Mouse (Mus musculus) heart, postnatal 0 days (tissue): ENCODE measurements around the gene Pacs2. TPM values are rescaled to one million over a fixed set of nuclear protein-coding genes. Genes with fewer than 3 reads are reported as not detected.
A peak's percentile ranks its signal among the peaks of the same experiment; 100 is the strongest.

ENCODE experiments used
- ATAC-seq: fragments of 200-750 bp; cut with Nextera tagmentation; 2 replicates; pipeline ENCODE4 v1.8.0; 2017; ENCODE audit warnings: low read depth, moderate number of reproducible peaks, moderate library complexity; ENCODE audit not compliant: insufficient read depth
- DNase-seq: peaks from one replicate; pipeline ENCODE4 v3.0.0-alpha.2; 2016; ENCODE audit warnings: low spot score
- H3K27ac ChIP-seq: fragments of 300-500 bp; sonication (generic); 2 replicates; pipeline ENCODE4 v1.5.1; 2014; ENCODE audit warnings: low read depth, mild to moderate bottlenecking
- H3K27me3 ChIP-seq: fragments of 300-500 bp; sonication (generic); 2 replicates; pipeline ENCODE4 v1.6.1; 2014; ENCODE audit warnings: low read length, mixed read lengths; ENCODE audit not compliant: control insufficient read depth, insufficient read depth
- H3K36me3 ChIP-seq: fragments of 300-500 bp; sonication (generic); replicated peaks from 2 replicates; pipeline ENCODE4 v1.6.1; 2014; ENCODE audit warnings: low read length, mixed read lengths; ENCODE audit not compliant: control insufficient read depth, insufficient read depth
- H3K4me1 ChIP-seq: fragments of 300-500 bp; sonication (generic); 2 replicates; pipeline ENCODE4 v1.6.1; 2014; ENCODE audit warnings: antibody characterized with exemption; ENCODE audit not compliant: control insufficient read depth, insufficient read depth
- H3K4me2 ChIP-seq: fragments of 300-500 bp; sonication (generic); 2 replicates; pipeline ENCODE4 v1.6.1; 2014; ENCODE audit warnings: low read depth, mild to moderate bottlenecking, low read length, moderate library complexity
- H3K4me3 ChIP-seq: fragments of 300-500 bp; sonication (generic); 2 replicates; pipeline ENCODE4 v1.5.1; 2014; ENCODE audit warnings: low read depth, low read length
- H3K9ac ChIP-seq: fragments of 300-500 bp; sonication (generic); replicated peaks from 2 replicates; pipeline ENCODE4 v1.6.1; 2014; ENCODE audit warnings: low read depth, low read length, mixed read lengths
- H3K9me3 ChIP-seq: fragments of 300-500 bp; sonication (generic); replicated peaks from 2 replicates; pipeline ENCODE4 v1.6.1; 2016; ENCODE audit warnings: low read length; ENCODE audit not compliant: control insufficient read depth
- CTCF ChIP-seq: IDR thresholded peaks from 2 replicates; pipeline ENCODE4 v1.5.1; 2016; ENCODE audit warnings: antibody characterized with exemption, control low read depth, low read depth
- EP300 ChIP-seq: IDR thresholded peaks from 2 replicates; pipeline ENCODE4 v1.6.1; 2016; ENCODE audit warnings: antibody characterized with exemption, low read depth
- WGBS: fragments of 180-500 bp; shearing (Covaris S2); extraction: QIAGEN DNeasy Blood & Tissue Kit; methylation state at CpG from one replicate; pipeline ENCODE4 v1.1.7; 2014; 5-methylcytosine and 5-hydroxymethylcytosine counted together
- microRNA-seq: library from miRNA; unstranded; fragments of <30 nt; microRNA quantifications from one replicate; pipeline ENCODE4, GENCODE M21; 2016
- polyA plus RNA-seq: library from polyadenylated mRNA; unstranded; fragments of >200 nt; fragmentation: Nextera tagmentation; extraction: Ambion mirVana; gene quantifications from 2 replicates; pipeline ENCODE4 v1.2.1, GENCODE M21; 2015
- total RNA-seq: library from RNA; depleted of rRNA; stranded (reverse); fragments of >200 nt; gene quantifications from 2 replicates; pipeline ENCODE4 v1.2.3, GENCODE M21; 2014; ENCODE audit warnings: low replicate concordance; rRNA removed

Gene Pacs2
- total and polyA plus RNA-seq, 2 experiments from 2014 or later: 5.1 to 38.5 TPM

GRCm38 (mm10) chr12:113109801-113110200 lies 95.5 kb downstream of the Pacs2 start:
- TF ChIP-seq EP300 (no peak), CTCF (no peak)
- Histone ChIP-seq H3K4me2 (no peak overlapping the region), H3K9me3 (no peaks in the 10 kb centered on the region), H3K9ac (no peak overlapping the region), H3K4me3 (no peak overlapping the region), H3K4me1 (peaks cover 9% of the 10 kb centered on the region; the same call in 1 of the 2 replicates), H3K36me3 (peaks cover 8% of the 10 kb centered on the region; the same call in 1 of the 2 replicates), H3K27ac (no peak overlapping the region), H3K27me3 (no peaks in the 10 kb centered on the region)
- no peak for ATAC-seq
- 90% methylated on average over 10 of the region's 10 CpGs for WGBS
- no peak for DNase-seq

GRCm38 (mm10) chr12:113114141-113114540 lies 99.8 kb downstream of the Pacs2 start:
- WGBS: 83% methylated on average over 4 of the region's 4 CpGs
- DNase-seq (no peak), ATAC-seq (no peak)
- Histone ChIP-seq H3K36me3 (peaks cover 30% of the 10 kb centered on the region), H3K4me2 (no peak overlapping the region), H3K4me1 (no peaks in the 10 kb centered on the region), H3K27me3 (no peaks in the 10 kb centered on the region), H3K9ac (no peak overlapping the region), H3K9me3 (no peaks in the 10 kb centered on the region), H3K4me3 (no peak overlapping the region), H3K27ac (no peak overlapping the region)
- TF ChIP-seq EP300: no peak
- TF ChIP-seq CTCF: no peak

- Histone ChIP-seq H3K4me2 (no peak overlapping the region), H3K9ac (no peak overlapping the region), H3K9me3 (no peaks in the 10 kb centered on the region), H3K4me3 (no peak overlapping the region), H3K27me3 (no peaks in the 10 kb centered on the region), H3K36me3 (peaks cover 31% of the 10 kb centered on the region), H3K27ac (no peak overlapping the region), H3K4me1 (no peaks in the 10 kb centered on the region; the same call in 1 of the 2 replicates)
- DNase-seq (no peak), ATAC-seq (no peak)
- TF ChIP-seq EP300 (no peak), CTCF (no peak)
- 77% methylated on average over 16 of the region's 16 CpGs for WGBS
Observed at GRCm38 (mm10) chr12:113114856-113115538, 100.7 kb downstream of the Pacs2 start.

GRCm38 (mm10) chr12:113119516-113120410 lies 105.5 kb downstream of the Pacs2 start:
- H3K36me3 ChIP-seq: peaks cover 70% of the 10 kb centered on the region

More at GRCm38 (mm10) chr12:113119516-113120410, 105.5 kb downstream of the Pacs2 start:
- H3K9me3 ChIP-seq: no peaks in the 10 kb centered on the region
- H3K9ac ChIP-seq: no peak overlapping the region
- no peak for TF ChIP-seq EP300
- TF ChIP-seq CTCF: peak; percentile 96
- H3K27me3 ChIP-seq: no peaks in the 10 kb centered on the region
- H3K27ac ChIP-seq: no peak overlapping the region
- 80% methylated on average over 20 of the region's 20 CpGs for WGBS
- no peak overlapping the region for H3K4me2 ChIP-seq
- H3K4me1 ChIP-seq: peaks cover 6% of the 10 kb centered on the region; the same call in 1 of the 2 replicates
- H3K4me3 ChIP-seq: no peak overlapping the region
- ATAC-seq (peak; percentile 73), DNase-seq (peak; percentile 71)

Small RNA genes lying within 50 kb of the gene (microRNA-seq; reads per million reads assigned to microRNA genes)
- not detected for gene Gm44471

Other genes with a start within 250 kb of the Pacs2 start
- 6.8 and 10.5 TPM in 2 replicates for gene Ahnak2, start 211.9 kb upstream of the Pacs2 start, total RNA-seq
- gene Ahnak2, start 211.9 kb upstream of the Pacs2 start, polyA plus RNA-seq: 2.3 and 2.4 TPM in 2 replicates
- gene Clba1, start 205.6 kb upstream of the Pacs2 start, total RNA-seq: 7.1 and 9.4 TPM in 2 replicates
- gene Clba1, start 205.6 kb upstream of the Pacs2 start, polyA plus RNA-seq: 6.7 and 8.2 TPM in 2 replicates
- 27.7 and 32.2 TPM in 2 replicates for gene Cdca4, start 185.1 kb upstream of the Pacs2 start, total RNA-seq
- gene Cdca4, start 185.1 kb upstream of the Pacs2 start, polyA plus RNA-seq: 18.6 and 19.1 TPM in 2 replicates
- gene Gpr132, start 146.3 kb upstream of the Pacs2 start, total RNA-seq: 0.38 TPM in 1 of 2 replicates, not detected in the other
- gene Gpr132, start 146.3 kb upstream of the Pacs2 start, polyA plus RNA-seq: 0.04 TPM in 1 of 2 replicates, not detected in the other
- gene Jag2, start 84.7 kb upstream of the Pacs2 start, total RNA-seq: 22.7 and 58.5 TPM in 2 replicates
- gene Jag2, start 84.7 kb upstream of the Pacs2 start, polyA plus RNA-seq: 1.8 and 3.3 TPM in 2 replicates
- gene Nudt14, start 72.4 kb upstream of the Pacs2 start, total RNA-seq: 13.5 and 33.9 TPM in 2 replicates
- 28.2 and 33.2 TPM in 2 replicates for gene Nudt14, start 72.4 kb upstream of the Pacs2 start, polyA plus RNA-seq
- 62.7 and 70.2 TPM in 2 replicates for gene Btbd6, start 38.0 kb upstream of the Pacs2 start, total RNA-seq
- gene Btbd6, start 38.0 kb upstream of the Pacs2 start, polyA plus RNA-seq: 20.4 and 21.6 TPM in 2 replicates
- 26.0 and 51.9 TPM in 2 replicates for gene Brf1, start 13.8 kb upstream of the Pacs2 start, total RNA-seq
- 24.5 TPM in 2 replicates for gene Brf1, start 13.8 kb upstream of the Pacs2 start, polyA plus RNA-seq
- gene Tex22, start 60.0 kb downstream of the Pacs2 start, total RNA-seq: not detected in 2 replicates
- not detected in 2 replicates for gene Tex22, start 60.0 kb downstream of the Pacs2 start, polyA plus RNA-seq
- gene Mta1, start 83.8 kb downstream of the Pacs2 start, total RNA-seq: 26.3 and 32.0 TPM in 2 replicates
- 10.9 and 11.8 TPM in 2 replicates for gene Mta1, start 83.8 kb downstream of the Pacs2 start, polyA plus RNA-seq
- 1,394 and 1,556 TPM in 2 replicates for gene Crip2, start 125.7 kb downstream of the Pacs2 start, total RNA-seq
- 2,321 and 2,395 TPM in 2 replicates for gene Crip2, start 125.7 kb downstream of the Pacs2 start, polyA plus RNA-seq
- gene Crip1, start 131.8 kb downstream of the Pacs2 start, total RNA-seq: 286 and 487 TPM in 2 replicates
- 831 and 871 TPM in 2 replicates for gene Crip1, start 131.8 kb downstream of the Pacs2 start, polyA plus RNA-seq
- gene Tedc1, start 141.9 kb downstream of the Pacs2 start, total RNA-seq: 6.7 and 16.5 TPM in 2 replicates
- gene Tedc1, start 141.9 kb downstream of the Pacs2 start, polyA plus RNA-seq: 4.5 and 4.9 TPM in 2 replicates
- 0.97 and 4.8 TPM in 2 replicates for gene Tmem121, start 171.4 kb downstream of the Pacs2 start, total RNA-seq
- 1.2 TPM in 2 replicates for gene Tmem121, start 171.4 kb downstream of the Pacs2 start, polyA plus RNA-seq